Mouse (Mus musculus): ENCODE measurements around the gene Ap1g2. TPM values are rescaled to one million over a fixed set of nuclear protein-coding genes. Genes with fewer than 3 reads are reported as not detected.

Gene Ap1g2
- polyA plus RNA-seq, 1 experiment from 2014 or later, result 46.2 TPM

- H3K4me1 ChIP-seq (ENCODE audit: control insufficient read depth, insufficient read depth, low read length), result peaks cover 5% of the 10 kb centered on the region; the same call in 1 of the 2 replicates
- no peaks in the 10 kb centered on the region for H3K27me3 ChIP-seq (ENCODE audit: control insufficient read depth, insufficient read depth, low read length)
- H3K36me3 ChIP-seq (ENCODE audit: control insufficient read depth, insufficient read depth, low read length), result no peaks in the 10 kb centered on the region
- no peak overlapping the region for H3K27ac ChIP-seq (ENCODE audit: low read length)
- 75% methylated on average over 11 of the region's 11 CpGs for WGBS
- H3K4me2 ChIP-seq (ENCODE audit: low read depth, low read length), result no peak overlapping the region
- H3K9ac ChIP-seq (ENCODE audit: low read length), result no peak overlapping the region
- no peak overlapping the region for H3K4me3 ChIP-seq (replicated peaks; ENCODE audit: low read length)
- H3K9me3 ChIP-seq (replicated peaks; ENCODE audit: control insufficient read depth, low read length), result no peaks in the 10 kb centered on the region
- 0 out of 2 replicates have a peak, but pooled peaks have one; percentile 19 for ATAC-seq (ENCODE audit: insufficient read depth, low FRiP score)
Measured at GRCm38 (mm10) chr14:55055167-55055834, 51.1 kb downstream of the Ap1g2 start.

GRCm38 (mm10) chr14:55054191-55054749 lies 52.1 kb downstream of the Ap1g2 start:
- Histone ChIP-seq H3K9me3 (replicated peaks; ENCODE audit: control insufficient read depth, low read length) (no peaks in the 10 kb centered on the region), H3K27me3 (ENCODE audit: control insufficient read depth, insufficient read depth, low read length) (no peaks in the 10 kb centered on the region), H3K4me1 (ENCODE audit: control insufficient read depth, insufficient read depth, low read length) (peaks cover 1% of the 10 kb centered on the region; the same call in 1 of the 2 replicates), H3K27ac (ENCODE audit: low read length) (no peak overlapping the region), H3K4me2 (ENCODE audit: low read depth, low read length) (no peak overlapping the region), H3K9ac (ENCODE audit: low read length) (no peak overlapping the region), H3K36me3 (ENCODE audit: control insufficient read depth, insufficient read depth, low read length) (no peaks in the 10 kb centered on the region), H3K4me3 (replicated peaks; ENCODE audit: low read length) (no peak overlapping the region)
- no peak for ATAC-seq (ENCODE audit: insufficient read depth, low FRiP score)
- WGBS, result 79% methylated on average over 10 of the region's 10 CpGs

GRCm38 (mm10) chr14:55053708-55054190 lies 52.6 kb downstream of the Ap1g2 start:
- no peaks in the 10 kb centered on the region for H3K36me3 ChIP-seq (ENCODE audit: control insufficient read depth, insufficient read depth, low read length)
- whole genome bisulfite sequencing, result 82% methylated on average over 17 of the region's 17 CpGs
- no peak overlapping the region for H3K4me2 ChIP-seq (ENCODE audit: low read depth, low read length)
- no peaks in the 10 kb centered on the region for H3K4me1 ChIP-seq (ENCODE audit: control insufficient read depth, insufficient read depth, low read length)
- ATAC-seq (ENCODE audit: insufficient read depth, low FRiP score), result peak; percentile 48
- no peak overlapping the region for H3K9ac ChIP-seq (ENCODE audit: low read length)
- H3K27ac ChIP-seq (ENCODE audit: low read length), result no peak overlapping the region
- no peak overlapping the region for H3K4me3 ChIP-seq (replicated peaks; ENCODE audit: low read length)
- no peaks in the 10 kb centered on the region for H3K27me3 ChIP-seq (ENCODE audit: control insufficient read depth, insufficient read depth, low read length)
- H3K9me3 ChIP-seq (replicated peaks; ENCODE audit: control insufficient read depth, low read length), result no peaks in the 10 kb centered on the region

- Histone ChIP-seq H3K36me3 (ENCODE audit: control insufficient read depth, insufficient read depth, low read length) (no peaks in the 10 kb centered on the region), H3K27me3 (ENCODE audit: control insufficient read depth, insufficient read depth, low read length) (no peaks in the 10 kb centered on the region), H3K9me3 (replicated peaks; ENCODE audit: control insufficient read depth, low read length) (no peaks in the 10 kb centered on the region), H3K27ac (ENCODE audit: low read length) (no peak overlapping the region), H3K9ac (ENCODE audit: low read length) (no peak overlapping the region), H3K4me3 (replicated peaks; ENCODE audit: low read length) (no peak overlapping the region), H3K4me1 (ENCODE audit: control insufficient read depth, insufficient read depth, low read length) (no peaks in the 10 kb centered on the region), H3K4me2 (ENCODE audit: low read depth, low read length) (no peak overlapping the region)
- ATAC-seq (ENCODE audit: insufficient read depth, low FRiP score), result no peak
- WGBS, result 76% methylated on average over 4 of the region's 4 CpGs
Measured at GRCm38 (mm10) chr14:55053050-55053449, 53.3 kb downstream of the Ap1g2 start.

GRCm38 (mm10) chr14:55052496-55052895 lies 53.9 kb downstream of the Ap1g2 start:
- 77% methylated on average over 9 of the region's 9 CpGs for WGBS
- no peaks in the 10 kb centered on the region for H3K9me3 ChIP-seq (replicated peaks; ENCODE audit: control insufficient read depth, low read length)

More at GRCm38 (mm10) chr14:55052496-55052895, 53.9 kb downstream of the Ap1g2 start:
- Histone ChIP-seq H3K9ac (ENCODE audit: low read length) (no peak overlapping the region), H3K36me3 (ENCODE audit: control insufficient read depth, insufficient read depth, low read length) (no peaks in the 10 kb centered on the region), H3K4me1 (ENCODE audit: control insufficient read depth, insufficient read depth, low read length) (no peaks in the 10 kb centered on the region), H3K27ac (ENCODE audit: low read length) (no peak overlapping the region), H3K27me3 (ENCODE audit: control insufficient read depth, insufficient read depth, low read length) (no peaks in the 10 kb centered on the region), H3K4me2 (ENCODE audit: low read depth, low read length) (no peak overlapping the region), H3K4me3 (replicated peaks; ENCODE audit: low read length) (no peak overlapping the region)
- no peak for ATAC-seq (ENCODE audit: insufficient read depth, low FRiP score)

Other genes with a start within 250 kb of the Ap1g2 start
- 7.7 and 8.6 TPM in 2 replicates for gene Homez, start 235.6 kb downstream of the Ap1g2 start, polyA plus RNA-seq (2015; fragmentation: Nextera tagmentation; extraction: Ambion mirVana)
- 1.2 TPM in 2 replicates for gene Ppp1r3e, start 229.0 kb downstream of the Ap1g2 start, polyA plus RNA-seq (2015; fragmentation: Nextera tagmentation; extraction: Ambion mirVana)
- 4.0 and 4.2 TPM in 2 replicates for gene Bcl2l2, start 223.2 kb downstream of the Ap1g2 start, polyA plus RNA-seq (2015; fragmentation: Nextera tagmentation; extraction: Ambion mirVana)
- gene Gm20521, start 223.2 kb downstream of the Ap1g2 start, polyA plus RNA-seq (2015; fragmentation: Nextera tagmentation; extraction: Ambion mirVana), result 0.12 TPM in 1 of 2 replicates, not detected in the other
- 67.8 and 78.6 TPM in 2 replicates for gene Pabpn1, start 214.1 kb downstream of the Ap1g2 start, polyA plus RNA-seq (2015; fragmentation: Nextera tagmentation; extraction: Ambion mirVana)
- gene Slc22a17, start 193.5 kb downstream of the Ap1g2 start, polyA plus RNA-seq (2015; fragmentation: Nextera tagmentation; extraction: Ambion mirVana), result 29.2 and 32.2 TPM in 2 replicates
- gene Efs, start 180.5 kb downstream of the Ap1g2 start, polyA plus RNA-seq (2015; fragmentation: Nextera tagmentation; extraction: Ambion mirVana), result 26.8 and 30.3 TPM in 2 replicates
- gene Il25, start 173.9 kb downstream of the Ap1g2 start, polyA plus RNA-seq (2015; fragmentation: Nextera tagmentation; extraction: Ambion mirVana), result not detected in 2 replicates
- 3.4 and 4.9 TPM in 2 replicates for gene Cmtm5, start 170.3 kb downstream of the Ap1g2 start, polyA plus RNA-seq (2015; fragmentation: Nextera tagmentation; extraction: Ambion mirVana)
- 0.56 and 2.1 TPM in 2 replicates for gene Myh6, start 139.7 kb downstream of the Ap1g2 start, polyA plus RNA-seq (2015; fragmentation: Nextera tagmentation; extraction: Ambion mirVana)
- gene Gm17428, start 129.7 kb downstream of the Ap1g2 start, polyA plus RNA-seq (2015; fragmentation: Nextera tagmentation; extraction: Ambion mirVana), result not detected in 2 replicates
- 7.6 and 25.7 TPM in 2 replicates for gene Myh7, start 112.0 kb downstream of the Ap1g2 start, polyA plus RNA-seq (2015; fragmentation: Nextera tagmentation; extraction: Ambion mirVana)
- gene Ngdn, start 91.1 kb downstream of the Ap1g2 start, polyA plus RNA-seq (2015; fragmentation: Nextera tagmentation; extraction: Ambion mirVana), result 74.7 and 74.9 TPM in 2 replicates
- 3.1 and 3.6 TPM in 2 replicates for gene Zfhx2, start 14.3 kb downstream of the Ap1g2 start, polyA plus RNA-seq (2015; fragmentation: Nextera tagmentation; extraction: Ambion mirVana)
- gene Thtpa, start 11.8 kb downstream of the Ap1g2 start, polyA plus RNA-seq (2015; fragmentation: Nextera tagmentation; extraction: Ambion mirVana), result 19.9 and 22.5 TPM in 2 replicates
- gene Jph4, start 10.3 kb upstream of the Ap1g2 start, polyA plus RNA-seq (2015; fragmentation: Nextera tagmentation; extraction: Ambion mirVana), result 1.1 and 1.2 TPM in 2 replicates
- 0.22 TPM in 1 of 2 replicates, not detected in the other for gene Dhrs2, start 115.4 kb upstream of the Ap1g2 start, polyA plus RNA-seq (2015; fragmentation: Nextera tagmentation; extraction: Ambion mirVana)

All from stomach, embryonic 16.5 days (tissue).